Mouse (Mus musculus): ENCODE measurements around the gene Atp8a1. TPM values are rescaled to one million over a fixed set of nuclear protein-coding genes. Genes with fewer than 3 reads are reported as not detected.

Gene Atp8a1
- 12.8 and 24.4 TPM in 2 replicates for polyA plus RNA-seq (2012; ENCODE audit: low replicate concordance)

DNA sequence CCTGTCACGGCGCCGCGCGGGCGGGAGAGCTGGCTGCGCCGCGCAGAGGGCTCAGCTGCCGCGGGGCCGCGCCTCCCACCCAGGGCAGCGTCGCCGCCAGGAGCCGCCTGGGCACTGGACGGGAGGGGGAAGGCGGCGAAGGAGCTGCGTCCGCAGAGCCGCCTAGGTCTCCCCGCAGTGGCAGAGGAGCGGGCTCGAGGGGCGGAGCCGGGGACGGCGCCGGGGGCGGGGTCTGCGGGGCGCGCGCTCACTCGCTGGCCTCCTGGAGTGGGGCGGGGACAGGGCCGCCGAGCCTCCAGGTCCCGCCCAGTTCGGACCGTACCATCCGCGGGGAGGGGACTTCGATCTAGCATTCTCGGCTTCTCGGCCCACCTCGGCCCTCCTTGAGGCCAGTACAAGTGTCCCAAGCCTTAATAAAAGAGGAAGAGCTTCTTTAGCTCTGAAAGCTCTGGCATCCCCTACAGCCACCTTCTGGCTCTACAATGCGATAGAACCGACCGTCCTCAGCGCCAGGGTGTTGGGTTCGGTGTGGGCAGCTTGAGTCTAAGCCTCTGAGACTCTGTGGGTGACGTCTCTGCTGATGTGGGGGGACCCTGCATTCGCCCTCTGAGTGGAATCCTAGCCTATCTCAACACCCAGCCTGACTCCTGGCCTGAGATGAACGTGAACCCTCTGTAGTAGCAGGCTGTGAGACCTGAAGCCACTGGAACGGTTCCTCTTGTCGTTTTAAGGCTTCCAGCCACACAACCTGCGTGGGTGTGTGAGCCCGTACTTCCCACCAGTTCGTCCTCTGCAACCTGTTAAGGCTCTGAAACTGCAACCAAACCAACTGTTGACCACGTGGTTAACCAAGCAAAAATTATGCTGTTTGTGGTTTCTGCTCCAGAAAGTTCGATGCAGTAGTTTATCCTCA is at the start of gene Atp8a1:
Gene Atp8a1 (minus strand): TSS at position 182 of the 913 bp plus-strand sequence.

DNA sequence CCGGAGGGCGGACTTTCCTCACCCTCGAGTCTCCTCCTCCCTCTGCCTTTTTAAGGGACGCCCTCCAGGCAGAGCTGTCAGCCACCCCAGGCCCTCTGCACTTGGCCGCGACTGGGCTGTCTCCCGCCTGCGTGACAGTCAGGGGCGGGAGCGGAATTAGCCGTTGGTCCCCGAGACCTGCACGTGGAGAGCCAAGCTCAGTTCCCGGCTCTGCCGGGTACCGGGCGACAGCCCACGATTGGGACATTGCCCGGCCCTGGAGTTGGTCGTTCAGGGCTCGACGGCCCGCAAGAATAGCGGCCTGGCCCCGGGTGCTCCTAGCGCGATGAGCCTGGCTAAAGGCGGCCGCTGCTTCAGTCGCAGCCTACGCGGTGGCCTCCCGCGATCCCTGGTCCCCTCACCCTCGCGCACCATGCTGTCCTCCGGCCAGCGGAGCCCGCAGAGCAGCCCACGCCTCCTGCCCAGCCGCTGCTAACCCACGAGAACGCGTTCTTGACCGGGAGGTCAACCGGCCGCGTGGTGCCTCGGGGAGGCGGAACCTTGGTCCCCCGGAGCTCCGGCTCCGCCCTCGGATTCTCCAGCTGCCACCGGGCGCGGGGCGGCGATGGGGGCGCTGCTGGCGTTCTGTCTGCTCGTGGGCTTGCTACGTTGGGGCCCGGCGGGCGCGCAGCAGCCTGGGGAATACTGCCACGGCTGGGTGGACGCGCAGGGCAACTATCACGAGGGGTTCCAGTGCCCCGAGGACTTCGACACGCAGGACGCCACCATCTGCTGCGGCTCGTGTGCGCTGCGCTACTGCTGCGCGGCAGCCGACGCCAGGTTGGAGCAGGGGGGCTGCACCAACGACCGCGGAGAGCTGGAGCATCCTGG is 239.2 kb downstream of the Atp8a1 start, which contains the start of gene Shisa3:
Gene Shisa3 (plus strand): TSS at position 79 of the 870 bp plus-strand sequence.

Other genes starting within 250 kb of the Atp8a1 start
- gene Shisa3, start 239.6 kb downstream of the Atp8a1 start, polyA plus RNA-seq (2012; ENCODE audit: low replicate concordance), result 0.09 TPM in 1 of 2 replicates, not detected in the other
- gene Gm5108, start 94.2 kb upstream of the Atp8a1 start, polyA plus RNA-seq (2012; ENCODE audit: low replicate concordance), result not detected in 2 replicates
- gene Gm21905, start 99.0 kb upstream of the Atp8a1 start, polyA plus RNA-seq (2012; ENCODE audit: low replicate concordance), result not detected in 2 replicates
- gene Grxcr1, start 184.4 kb upstream of the Atp8a1 start, polyA plus RNA-seq (2012; ENCODE audit: low replicate concordance), result not detected in 2 replicates

Measured in leukemia stem cell, adult 10-12 weeks (primary cell).